Mouse (Mus musculus): ENCODE measurements around the gene Irf2bp2.

DNA sequence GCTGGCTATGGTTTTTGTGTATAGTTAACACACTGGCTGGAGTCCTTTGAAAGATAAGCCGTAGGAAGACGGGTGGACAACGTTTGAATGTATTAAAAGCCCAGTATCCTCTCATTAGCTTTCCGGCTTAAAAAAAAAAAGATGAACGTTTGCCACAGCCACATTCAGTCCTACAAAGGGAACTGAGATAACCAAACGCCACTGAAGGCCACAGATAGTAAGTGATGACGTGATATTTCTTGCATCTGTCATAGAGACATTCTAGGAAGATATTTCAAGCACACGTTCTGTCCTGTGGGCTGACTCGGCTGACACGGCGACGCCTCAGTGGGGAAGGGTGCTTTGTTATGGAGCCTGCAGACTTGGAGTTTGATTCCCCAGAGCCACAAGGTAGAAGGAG lies 4.4 kb upstream of the Irf2bp2 start:
- no peak for TF ChIP-seq CTCF (IDR thresholded peaks at IDR 0.05; ENCODE audit: insufficient read depth, low read length)
- TF ChIP-seq POLR2A (IDR thresholded peaks at IDR 0.05; ENCODE audit: borderline replicate concordance, extremely low read depth, low read depth, low read length): no peak
